Mouse (Mus musculus) kidney, adult 8-10 months (tissue): Measurements from ENCODE around the gene Taok3.

Source experiments
- DNase-seq, 2 experiments: peaks; one replicate each; pipeline ENCODE4 v3.0.0; 2022

Gene Taok3

DNA sequence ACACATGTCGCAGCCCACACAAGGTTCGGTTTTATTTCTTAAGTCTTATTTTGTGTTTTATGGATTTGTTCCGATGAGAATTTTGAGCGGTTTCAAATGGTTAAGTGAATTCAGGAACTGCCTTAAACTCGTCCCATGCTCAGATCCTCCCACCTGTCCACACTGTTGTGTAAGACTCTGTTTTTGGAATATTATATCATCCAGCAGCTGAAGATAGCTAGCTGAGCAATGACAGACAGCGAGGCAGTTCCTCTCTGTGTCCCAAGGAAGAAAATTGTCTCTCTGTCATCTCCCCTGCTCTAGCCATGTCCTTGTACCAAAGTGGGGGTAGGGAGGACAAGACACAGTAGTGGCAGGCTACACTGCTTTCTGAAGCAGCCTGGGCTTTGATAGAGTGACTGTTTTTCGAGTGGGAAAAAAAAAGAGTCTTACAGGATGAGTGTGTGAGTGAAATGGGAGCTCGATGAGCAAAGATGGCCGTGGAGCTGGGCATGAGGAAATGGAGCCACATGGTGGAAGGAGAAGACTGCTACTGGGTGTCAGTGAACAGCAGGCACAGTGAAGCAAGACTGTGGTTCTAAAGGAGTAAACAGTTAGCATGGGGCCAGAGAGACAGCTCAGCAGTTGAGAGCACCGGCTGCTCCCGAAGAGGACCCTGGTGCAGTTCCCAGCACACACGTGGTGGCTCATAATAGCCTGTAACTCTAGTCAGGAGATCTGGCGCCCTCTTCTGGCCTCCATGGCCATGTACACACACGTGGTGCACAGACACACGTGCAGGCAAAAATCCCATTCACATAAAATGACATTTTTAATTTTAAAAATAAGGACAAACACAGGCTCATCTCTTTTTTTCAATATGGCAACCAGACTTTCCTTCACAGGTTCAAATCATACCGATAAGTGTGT lies 27.5 kb downstream of the Taok3 start:
- DNase-seq, result no peak

DNA sequence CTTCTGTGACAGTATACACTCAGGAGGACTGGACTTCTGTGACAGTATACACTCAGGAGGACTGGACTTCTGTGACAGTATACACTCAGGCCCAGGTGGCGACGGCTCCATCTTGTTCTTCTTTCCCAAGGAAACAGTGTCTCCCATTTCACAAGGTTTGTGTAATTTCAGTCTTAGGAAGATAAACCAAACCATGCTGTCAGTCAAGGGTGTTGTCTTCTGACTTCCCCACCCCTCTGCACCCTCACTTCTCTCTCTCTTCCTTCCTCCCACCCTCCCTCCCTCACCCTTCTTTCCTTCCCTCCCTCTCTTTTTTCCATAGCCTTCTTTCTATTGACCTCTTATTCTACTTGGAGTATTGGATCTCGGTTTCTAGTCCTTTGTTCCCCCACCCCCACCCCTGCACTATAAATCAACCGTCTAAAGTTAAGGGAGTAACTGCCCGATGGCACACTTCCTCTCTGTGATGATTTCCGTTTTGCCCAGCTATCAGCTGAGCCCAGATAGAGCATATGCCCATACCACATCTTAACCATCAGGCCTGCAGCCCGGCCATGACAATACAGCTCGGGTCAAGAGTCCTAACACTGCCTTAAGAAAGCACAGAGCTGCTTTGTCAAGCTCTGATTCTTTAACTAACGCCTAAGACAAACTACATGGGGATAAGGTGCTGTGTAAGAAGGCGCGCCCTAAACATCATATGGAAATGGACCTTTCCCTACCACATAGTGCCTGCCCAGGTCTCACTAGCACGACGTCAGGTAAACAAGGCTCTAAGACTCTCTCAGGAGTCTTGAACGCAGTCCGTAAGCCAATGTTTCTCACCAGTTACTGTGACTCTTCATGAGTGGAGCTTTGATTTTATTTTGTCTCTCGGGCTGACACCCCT lies 29.4 kb downstream of the Taok3 start:
- DNase-seq, result no peak

DNA sequence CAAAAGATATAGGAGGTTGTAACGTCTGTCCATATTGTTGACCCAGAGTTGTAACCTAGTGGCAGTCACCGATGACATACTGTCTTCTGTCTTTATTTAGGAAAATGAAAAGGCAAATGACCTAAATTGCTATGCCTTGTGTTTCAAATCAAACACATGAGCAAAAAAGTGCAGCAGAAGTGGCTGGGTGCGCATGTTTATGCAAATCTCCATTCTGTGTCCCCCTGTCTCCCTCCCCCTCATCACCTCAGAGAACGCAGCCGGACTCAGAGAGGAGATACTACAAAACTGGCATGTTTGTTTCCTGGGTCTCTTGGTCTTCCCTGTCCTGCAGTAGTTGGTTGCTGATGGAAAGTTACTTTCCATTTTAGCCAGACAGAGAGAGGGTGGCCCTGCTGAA lies 30.1 kb downstream of the Taok3 start:
- DNase-seq, result no peak

DNA sequence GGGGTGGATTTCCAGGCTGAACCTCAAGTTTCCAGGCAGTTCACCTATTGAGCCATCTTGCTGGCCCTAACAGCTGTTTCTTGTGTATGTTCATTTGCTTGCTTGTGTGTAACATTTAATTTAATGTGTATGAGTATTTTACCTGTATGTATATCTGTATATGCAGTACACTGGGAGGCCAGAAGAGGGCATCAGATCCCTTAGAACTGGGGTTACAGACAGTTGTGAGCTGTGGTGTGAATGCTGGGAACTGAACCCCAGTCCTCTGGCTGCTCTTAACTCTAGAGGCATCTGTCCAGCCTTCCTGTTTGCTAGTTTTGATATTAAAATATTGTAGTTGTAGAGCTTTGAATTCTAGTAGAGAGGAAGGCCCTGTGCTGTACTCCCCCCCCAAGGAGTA lies 33.0 kb downstream of the Taok3 start:
- no peak for DNase-seq

DNA sequence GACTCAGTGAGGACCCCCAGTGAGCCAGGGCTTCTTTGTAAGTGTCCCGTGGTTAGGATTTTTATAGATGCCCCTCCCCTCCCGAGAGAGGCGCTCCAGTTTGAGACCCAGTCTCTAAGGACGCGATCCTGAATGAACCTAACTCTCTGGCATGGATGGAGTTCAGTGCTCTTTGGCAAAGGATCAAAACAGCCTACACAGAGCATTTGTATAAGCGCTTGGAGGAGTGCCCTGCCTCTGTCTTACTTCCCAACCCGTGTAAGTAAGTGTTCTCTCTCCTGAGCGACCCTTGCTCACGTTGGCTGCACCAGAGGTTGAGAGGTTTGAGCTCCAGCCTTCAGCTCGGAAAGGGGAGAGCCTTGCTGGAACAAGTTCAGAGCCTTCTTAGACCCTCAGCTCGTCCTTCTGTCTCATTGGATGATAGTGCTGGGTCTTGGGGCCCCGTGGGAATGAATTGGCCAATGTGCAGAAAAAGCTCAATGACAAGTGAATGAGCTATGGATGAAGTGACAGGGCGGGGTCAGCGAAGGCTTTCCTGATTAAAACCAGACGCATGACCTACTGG lies 33.7 kb downstream of the Taok3 start:
- peak; percentile 24 to 45 for DNase-seq

DNA sequence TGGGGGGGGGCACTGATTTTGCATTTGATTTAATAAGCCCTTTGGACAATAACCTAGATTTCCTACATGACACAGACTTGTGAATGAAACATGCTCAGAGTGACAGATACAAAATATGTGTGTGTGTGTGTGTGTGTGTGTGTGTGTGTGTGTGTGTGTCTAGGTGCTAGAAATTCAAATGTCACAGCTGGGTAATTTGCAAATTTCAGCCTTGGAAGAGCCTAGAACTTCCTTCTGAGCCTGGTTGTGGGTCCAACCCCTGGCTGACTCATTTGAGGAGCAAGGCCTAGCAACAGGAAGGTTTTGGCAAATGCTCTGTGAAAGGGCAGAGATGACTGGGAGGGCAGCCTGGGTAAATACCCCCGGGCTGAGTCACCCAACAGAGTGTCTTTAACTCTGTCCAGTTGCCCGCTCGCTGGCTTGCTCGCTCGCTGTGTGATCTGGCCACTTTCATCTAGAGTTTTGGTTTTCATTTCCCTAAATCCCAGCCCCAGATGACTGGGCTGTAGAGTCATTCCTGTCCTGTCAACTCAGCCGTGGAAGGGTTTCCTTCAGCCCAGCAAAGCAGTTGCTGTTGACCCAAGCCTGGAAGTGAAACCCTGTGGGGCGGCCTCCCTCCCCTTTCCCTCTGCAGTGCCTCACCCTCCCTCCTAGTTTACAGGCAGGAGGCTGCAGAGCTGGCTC lies 38.5 kb downstream of the Taok3 start:
- DNase-seq, result peak; percentile 24 to 38

DNA sequence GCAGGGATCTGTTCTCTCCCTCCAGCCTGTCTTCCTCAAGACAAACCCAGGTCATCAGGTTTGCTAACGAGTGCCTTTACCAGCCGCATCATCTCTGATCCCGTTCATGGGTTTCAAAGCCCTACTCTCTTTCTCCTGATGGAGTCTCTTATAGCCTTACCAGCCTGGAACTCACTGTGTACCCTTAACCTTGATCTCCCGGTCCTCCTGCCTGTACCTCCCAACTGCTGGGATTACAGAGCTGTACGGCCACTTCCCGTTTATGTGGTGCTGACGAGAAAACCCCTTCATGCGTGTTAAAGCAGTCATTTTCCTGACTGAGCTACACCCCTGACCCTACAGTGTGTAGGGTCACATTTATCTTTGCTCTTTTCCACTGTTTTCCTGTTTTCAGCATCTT lies 39.4 kb downstream of the Taok3 start:
- no peak for DNase-seq

DNA sequence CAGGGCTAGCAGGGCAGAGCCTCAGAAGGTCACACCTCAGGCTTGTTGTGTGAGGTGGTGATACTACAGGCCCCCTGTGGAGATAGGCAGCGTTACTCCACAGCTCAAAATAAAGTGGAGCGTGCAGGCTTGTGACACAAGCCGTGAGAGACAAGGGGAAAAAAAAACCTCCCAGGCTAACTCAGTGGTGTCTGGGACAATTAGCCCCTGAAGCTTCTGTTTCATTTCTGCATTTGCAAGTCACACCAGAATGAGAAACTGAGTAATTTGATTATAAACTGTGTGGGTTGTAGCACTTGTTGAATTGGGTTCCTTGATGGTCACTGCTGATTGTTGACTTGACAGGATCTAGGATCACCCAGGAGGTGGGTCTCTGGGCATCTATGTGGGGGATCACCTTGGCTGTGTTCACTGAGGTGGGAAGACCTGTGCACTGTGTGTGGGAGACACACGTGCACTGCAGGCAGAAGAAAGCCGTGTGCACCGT lies 39.9 kb downstream of the Taok3 start:
- no peak for DNase-seq

DNA sequence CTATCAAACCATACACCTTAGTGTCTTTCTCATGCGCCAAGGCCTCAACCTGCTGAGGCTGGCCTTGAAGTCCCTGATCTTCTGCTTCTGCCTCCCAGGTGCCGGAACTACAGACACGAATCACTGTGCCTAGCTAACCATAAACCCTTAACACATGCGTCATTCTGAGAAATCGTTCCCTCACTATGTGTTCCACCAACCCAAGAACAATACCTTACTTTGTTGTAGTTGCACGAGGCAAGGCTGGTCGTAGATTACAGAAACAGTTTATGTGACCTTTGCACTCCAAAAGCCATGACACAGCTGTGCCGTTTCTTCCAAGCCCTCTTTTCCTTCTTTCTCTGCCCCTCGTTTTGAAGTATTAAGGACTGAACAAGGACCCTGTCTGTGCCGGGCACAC lies 40.6 kb downstream of the Taok3 start:
- DNase-seq, result no peak

DNA sequence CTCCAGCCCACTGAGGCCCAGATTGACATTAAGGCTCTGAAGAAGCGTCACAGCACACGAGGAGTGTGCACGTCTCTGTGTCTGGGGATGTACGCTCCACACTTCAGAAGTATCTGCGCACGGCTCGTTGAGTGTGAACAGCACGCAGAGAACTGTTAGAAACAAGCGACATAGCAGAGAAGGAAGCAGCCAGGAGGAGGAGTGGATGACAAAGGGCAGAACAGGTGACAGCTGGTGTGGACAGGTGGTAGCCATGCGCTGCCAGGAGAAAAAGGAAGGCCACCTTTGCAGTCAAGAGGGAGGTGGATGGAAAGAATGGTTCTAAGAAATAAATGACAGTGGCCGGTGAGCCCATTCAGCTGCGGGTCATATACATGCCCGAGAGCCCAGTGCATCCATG lies 43.9 kb downstream of the Taok3 start:
- no peak for DNase-seq

DNA sequence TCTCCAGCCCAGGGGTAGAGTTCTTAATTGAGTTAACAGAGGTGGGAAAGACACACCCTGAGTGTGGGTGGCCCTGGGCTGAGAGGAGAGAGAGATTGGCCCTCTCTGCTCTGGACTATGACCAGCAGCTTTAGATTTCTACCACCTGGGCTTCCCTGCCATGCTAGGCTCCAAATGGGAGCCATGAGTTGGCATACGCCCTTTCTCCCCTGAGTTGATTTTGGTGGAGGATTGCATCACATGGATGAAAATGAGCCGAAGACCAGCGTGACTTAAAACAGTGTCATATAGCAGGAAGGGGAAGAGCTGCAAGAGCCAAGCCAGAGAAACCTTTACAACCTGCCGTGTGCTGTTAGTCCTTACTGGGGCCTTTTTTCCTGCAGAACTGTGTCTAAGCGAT lies 44.6 kb downstream of the Taok3 start:
- DNase-seq, result no peak

DNA sequence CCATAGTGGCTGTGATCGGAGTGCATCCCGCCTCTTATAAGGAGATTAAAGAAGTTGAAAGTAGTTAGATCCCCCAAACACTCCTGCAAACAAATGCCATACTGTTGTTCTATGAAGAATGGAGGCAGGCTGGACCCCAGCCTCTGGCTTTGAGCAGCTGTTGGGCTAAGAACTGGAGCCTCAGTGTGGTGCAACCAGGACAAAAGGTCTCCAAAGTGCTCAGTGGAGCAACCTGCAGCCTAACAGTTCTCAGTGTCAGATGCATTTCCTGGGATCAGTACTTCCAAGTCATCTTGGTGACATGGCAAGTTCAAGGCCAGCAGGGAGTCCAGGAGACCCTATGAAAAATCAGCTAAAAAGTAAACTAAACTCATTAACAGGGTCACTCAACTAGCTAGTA lies 45.0 kb downstream of the Taok3 start:
- no peak for DNase-seq

DNA sequence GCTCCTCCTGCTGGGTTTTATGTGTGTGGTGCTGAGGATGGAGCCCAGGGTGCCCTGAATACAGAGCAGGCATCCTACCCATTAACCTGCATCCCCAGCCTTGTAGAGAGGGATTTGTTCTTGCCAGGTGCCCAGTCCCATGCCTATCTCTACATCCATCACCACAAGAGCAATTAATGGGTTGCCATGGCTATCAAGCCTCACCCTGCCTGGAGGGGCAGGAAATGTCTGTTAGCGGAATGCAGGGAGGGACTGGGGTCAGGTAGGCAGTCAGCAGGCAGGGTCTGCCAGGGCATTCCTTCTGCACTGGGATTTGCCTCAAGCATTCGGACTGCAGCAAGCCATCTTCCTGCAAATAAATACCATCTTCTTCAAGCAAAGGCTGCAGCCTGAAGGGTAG lies 46.0 kb downstream of the Taok3 start:
- no peak for DNase-seq

DNA sequence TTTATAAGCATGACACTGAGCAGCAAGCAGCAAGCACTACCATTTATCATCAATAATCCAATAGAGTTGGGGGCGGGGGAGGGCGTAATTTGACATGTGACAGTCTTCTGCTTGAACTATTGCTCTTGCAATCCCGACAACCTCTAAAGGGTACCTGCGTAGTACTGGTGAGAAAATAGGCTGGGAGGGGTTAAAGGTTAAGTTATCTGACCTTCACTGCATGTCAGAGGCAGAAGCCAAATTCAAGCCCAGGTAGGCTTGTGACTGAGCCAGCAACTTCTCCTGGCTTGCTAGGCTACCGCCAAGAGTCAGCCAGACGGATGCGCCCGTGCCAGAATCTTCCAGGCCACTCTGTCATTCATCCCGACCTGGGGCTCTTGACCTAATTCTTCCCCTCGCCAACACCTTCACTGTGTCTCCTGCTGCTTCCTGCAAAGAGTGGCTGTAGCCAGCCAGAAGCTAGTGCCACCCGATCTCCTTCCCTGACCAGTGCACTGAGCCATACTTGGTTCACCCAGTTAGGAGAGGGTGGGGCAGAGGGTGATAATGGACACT lies 47.0 kb downstream of the Taok3 start:
- no peak for DNase-seq

DNA sequence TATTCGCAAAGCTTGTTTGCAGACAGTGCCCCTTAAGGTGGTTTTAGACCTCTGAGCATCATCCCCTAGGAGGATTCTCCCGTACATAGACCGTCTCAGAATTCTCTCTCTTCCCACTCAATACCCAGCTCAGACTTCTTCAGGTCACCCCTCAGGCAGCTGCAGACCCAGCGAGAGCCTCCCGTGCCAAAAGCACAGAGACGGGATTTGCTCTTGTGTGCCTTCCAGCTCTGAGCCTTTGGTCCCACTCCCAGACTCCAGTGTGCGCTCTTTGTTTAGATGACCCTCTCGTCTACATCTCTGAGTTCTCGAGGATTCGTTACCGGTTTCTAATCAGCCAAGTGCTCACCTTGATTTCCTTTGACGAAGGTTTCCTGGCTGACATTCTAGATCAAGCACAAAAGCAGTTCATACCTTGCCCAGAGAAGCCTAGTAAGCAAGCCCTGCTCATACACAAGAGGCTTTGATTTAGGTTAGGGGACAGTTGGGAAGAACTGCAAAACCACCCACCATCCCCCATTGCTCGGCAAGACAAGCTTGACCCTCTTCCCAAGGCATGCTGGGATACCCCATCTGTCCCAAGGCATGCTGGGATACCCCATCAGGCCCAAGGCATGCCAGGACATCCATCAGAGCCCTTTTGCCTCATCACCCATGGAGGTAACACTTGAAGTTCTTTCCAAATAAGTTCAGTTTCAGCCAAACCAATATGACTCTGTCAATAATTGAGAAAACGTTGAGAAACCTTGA lies 48.6 kb downstream of the Taok3 start:
- no peak for DNase-seq

DNA sequence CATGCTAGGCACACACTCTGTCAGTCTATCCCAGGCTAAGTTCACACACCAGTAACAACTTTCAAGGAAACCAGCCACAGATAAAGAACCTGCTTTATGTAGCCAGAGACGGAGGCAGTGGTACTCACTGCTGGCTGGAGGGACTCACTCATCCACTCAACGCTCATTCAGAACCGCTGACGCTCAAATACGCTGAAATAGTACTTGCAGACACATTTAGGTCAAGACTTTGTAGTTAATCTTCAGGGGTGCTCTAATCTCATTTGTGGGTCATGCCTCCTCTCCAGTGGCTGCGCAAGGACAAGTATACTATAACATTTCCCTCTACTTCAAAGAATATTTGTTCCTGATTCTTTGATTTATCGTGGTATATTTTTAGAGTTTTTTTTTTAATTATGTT lies 54.1 kb downstream of the Taok3 start:
- no peak for DNase-seq

DNA sequence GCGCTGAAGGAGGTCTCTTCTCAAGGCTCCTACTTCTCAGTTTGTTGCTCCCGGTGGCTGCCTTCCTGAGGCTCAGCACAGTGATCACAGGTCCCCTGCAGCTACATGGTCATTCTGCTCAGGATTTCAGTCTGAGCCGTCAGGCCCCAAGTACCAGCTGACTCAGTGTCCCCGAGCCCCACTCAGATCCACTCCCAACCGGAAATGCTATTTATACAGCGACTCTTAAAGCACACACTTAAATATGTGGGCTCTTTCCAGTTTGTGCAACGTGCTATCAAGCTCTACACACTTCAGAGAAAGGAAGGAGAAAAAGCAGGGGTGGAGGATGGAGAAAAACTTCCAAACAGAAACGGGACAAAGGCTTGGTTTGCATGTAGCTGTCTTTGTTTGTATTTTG lies 56.0 kb downstream of the Taok3 start:
- DNase-seq, result no peak

DNA sequence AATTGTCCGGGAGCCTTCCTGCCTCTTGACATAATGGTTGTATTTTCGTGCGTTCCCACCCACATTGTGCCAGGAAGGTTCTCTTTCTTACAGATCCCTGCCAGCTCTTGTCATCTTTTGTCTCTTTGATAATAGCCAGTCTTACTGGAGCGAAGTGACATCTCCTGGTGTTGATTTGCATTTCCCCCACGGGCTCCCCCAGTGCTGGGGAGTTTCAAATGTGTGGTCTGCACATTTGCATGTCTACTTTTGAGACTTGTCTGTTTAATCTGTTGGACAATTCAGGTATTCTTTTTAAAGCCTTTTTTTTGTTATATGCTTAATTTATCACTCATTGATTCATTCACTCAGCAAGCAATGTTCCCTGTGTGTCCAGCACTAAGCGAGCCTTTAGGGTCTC lies 58.1 kb downstream of the Taok3 start:
- no peak for DNase-seq

DNA sequence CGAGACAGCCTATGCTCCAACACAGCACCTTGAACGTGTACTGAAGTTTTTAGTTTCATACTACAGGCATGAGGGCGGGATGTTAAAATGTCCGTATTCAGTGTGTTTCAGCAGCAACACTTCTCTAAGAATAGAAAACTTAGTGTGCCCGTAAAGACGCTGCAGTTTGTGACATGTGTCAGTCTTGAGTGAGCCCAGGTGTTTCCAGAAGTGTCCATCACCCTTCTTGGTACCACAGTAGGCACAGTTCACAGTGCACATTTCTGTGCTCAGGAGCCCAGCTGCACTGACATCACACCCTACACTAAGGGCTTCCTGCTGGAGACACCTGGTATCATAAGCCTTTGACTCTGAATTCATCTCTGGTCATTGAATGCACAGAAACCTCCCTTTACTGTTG lies 58.6 kb downstream of the Taok3 start:
- DNase-seq, result no peak

DNA sequence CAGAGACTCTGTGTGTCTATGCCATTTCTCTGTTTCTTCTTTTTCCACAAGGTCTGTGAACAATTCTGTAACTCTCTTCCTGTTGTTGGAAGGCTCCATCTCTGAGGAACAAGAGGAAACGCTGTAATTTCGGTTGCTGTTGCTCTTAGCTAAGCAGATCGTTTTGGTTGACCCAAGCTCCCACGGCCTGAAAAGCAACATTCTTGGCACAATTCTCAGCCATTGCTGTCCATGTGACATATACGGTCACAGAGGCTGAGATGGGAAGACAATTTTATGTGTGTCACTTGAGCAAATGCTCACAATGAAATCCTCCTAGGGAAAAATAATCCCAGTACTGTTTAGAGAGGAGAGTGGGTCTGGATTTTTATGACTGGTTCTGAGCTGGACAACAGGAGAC lies 62.0 kb downstream of the Taok3 start:
- peak in 1 of 2 experiments; percentile 15 for DNase-seq

DNA sequence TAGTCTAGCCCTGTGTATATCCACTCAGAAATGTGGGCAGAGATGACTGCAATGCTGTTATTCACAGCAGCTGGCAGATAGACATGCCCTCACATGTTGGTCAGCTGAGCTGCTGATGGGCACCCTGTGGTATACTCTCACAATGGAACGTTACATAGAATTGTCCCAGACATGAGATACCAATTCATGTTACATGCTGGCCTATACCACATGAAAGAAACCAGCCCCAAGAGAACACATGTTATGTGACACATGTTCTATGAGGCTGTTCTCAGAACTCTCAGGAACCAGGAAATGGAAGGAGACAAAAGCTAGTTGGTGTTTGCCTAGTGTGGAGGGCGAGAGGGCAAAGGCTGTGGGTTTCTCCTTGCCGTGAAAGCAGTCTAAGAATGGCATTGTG lies 62.5 kb downstream of the Taok3 start:
- no peak for DNase-seq

DNA sequence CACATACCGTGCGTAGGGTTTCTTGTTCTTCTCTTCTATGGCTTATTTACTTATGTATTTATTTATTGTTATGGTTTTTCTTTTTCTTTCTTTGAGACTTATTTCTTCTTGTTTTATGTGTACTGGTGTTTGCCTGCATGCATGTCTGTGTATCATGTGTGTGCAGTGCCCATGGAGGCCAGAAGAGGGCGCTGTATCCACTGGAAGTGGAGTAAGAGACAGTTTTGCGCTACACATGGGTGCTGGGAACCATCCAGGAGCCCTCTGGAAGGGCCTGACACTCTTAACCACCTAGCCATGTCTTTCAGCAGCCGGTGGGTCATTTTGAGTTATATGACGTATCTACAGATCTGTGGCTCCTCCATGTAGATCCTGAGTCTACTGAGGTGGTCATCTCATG lies 64.9 kb downstream of the Taok3 start:
- no peak for DNase-seq
